15 mouse cellular contexts compared by ENCODE assay signal in the genomic region with DNA sequence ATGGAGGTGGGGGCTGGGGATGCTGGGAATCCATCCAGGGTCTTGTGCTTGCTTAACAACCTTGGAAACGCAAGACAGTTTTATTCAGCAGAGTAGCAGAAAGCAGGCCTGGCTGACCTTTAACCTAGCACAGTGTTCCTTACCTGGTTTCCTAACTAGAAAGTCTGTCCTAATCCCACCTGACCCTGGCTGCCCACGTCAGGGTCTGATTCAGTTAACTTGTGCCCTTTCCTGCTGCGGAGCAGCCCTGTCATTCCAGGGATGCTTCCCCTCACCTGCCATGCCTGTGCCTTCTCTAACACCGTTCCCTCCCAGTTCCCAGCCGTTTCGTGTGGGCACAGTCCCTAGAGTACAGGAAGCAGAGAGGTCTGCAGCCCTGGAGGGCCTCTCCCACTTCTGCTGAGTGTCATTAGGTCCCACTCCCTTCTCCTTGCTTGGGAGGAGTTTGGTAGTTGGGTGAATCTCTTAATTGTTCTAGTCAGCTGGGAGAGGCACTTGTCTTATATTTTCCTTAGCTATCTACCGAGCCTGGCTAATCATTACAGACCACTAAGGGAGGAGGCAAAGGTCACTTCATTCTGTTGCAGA.
DNase-seq lines count a peak whose midpoint lies in the region; ATAC-seq and TF ChIP-seq lines count a peak whose summit lies in the region.
"Had no signal": no experiment of that assay in that cellular context is flagged by ENCODE, and none has a peak within 500 bp of the region (broad histone marks: within the 10 kb centered on the region; RNA-seq: fewer than 3 reads in every experiment).

No protein-coding gene starts in this region.

- intact Hi-C loops in heart, adult 2 months (cut with DNase I), result no loop called here

- no peak for TF ChIP-seq CTCF in heart, adult 2 months (IDR thresholded peaks at IDR 0.05)
- TF ChIP-seq CTCF in spleen, adult 2 months (IDR thresholded peaks at IDR 0.05; ENCODE audit: extremely low read depth, insufficient read depth, insufficient read length, insufficient replicate concordance), result no peak

- H3K27ac ChIP-seq in heart, adult 2 months, result no peak overlapping the region
- H3K27ac ChIP-seq in heart, embryonic 10.5 days, result no peak overlapping the region
- peak overlapping the region; percentile 65 for H3K27ac ChIP-seq in spleen, adult 2 months (ENCODE audit: insufficient read depth, low read length)
- H3K27ac ChIP-seq in liver, embryonic 12.5 days, result no peak overlapping the region
- H3K27ac ChIP-seq in forebrain, embryonic 16.5 days (ENCODE audit: low read length), result no peak overlapping the region
- H3K27ac ChIP-seq: forebrain, embryonic 10.5 days; limb, embryonic 10.5 days; midbrain, embryonic 10.5 days had no signal

- peaks cover 27% of the 10 kb centered on the region for H3K4me1 ChIP-seq in heart, adult 2 months (ENCODE audit: control insufficient read depth, insufficient read depth, low read length)
- H3K4me1 ChIP-seq in heart, embryonic 10.5 days, result peaks cover 62% of the 10 kb centered on the region
- H3K4me1 ChIP-seq in spleen, adult 2 months (ENCODE audit: control insufficient read depth, insufficient read depth, insufficient read length), result peaks cover 21% of the 10 kb centered on the region; the same call in 1 of the 2 replicates
- peaks cover 66% of the 10 kb centered on the region for H3K4me1 ChIP-seq in liver, embryonic 12.5 days
- H3K4me1 ChIP-seq in forebrain, embryonic 16.5 days (replicated peaks; ENCODE audit: control insufficient read depth, insufficient read depth, low read length), result peaks cover 22% of the 10 kb centered on the region

- no peak for TF ChIP-seq EP300 in heart, adult 2 months (IDR thresholded peaks at IDR 0.05; ENCODE audit: insufficient read depth, low read depth, low read length)

- TF ChIP-seq POLR2A in heart, adult 2 months (IDR thresholded peaks at IDR 0.05; ENCODE audit: insufficient read depth, low read depth, low read length), result no peak
- TF ChIP-seq POLR2A in spleen, adult 2 months (IDR thresholded peaks at IDR 0.05; ENCODE audit: low read depth, low read length), result no peak

- H3K9me3 ChIP-seq in heart, embryonic 10.5 days, result no peaks in the 10 kb centered on the region
- H3K9me3 ChIP-seq in liver, embryonic 12.5 days (replicated peaks), result no peaks in the 10 kb centered on the region
- H3K9me3 ChIP-seq in forebrain, embryonic 16.5 days (ENCODE audit: control insufficient read depth, low read length), result no peaks in the 10 kb centered on the region
- H3K9me3 ChIP-seq: forebrain, embryonic 10.5 days; limb, embryonic 10.5 days; midbrain, embryonic 10.5 days had no signal

- no peaks in the 10 kb centered on the region for H3K27me3 ChIP-seq in heart, adult 2 months (ENCODE audit: control insufficient read depth, insufficient read depth, low read length)
- H3K27me3 ChIP-seq in heart, embryonic 10.5 days (ENCODE audit: insufficient read depth, poor library complexity, severe bottlenecking), result no peaks in the 10 kb centered on the region
- no peaks in the 10 kb centered on the region for H3K27me3 ChIP-seq in spleen, adult 2 months (ENCODE audit: control insufficient read depth, insufficient read depth, low read length)
- no peaks in the 10 kb centered on the region for H3K27me3 ChIP-seq in liver, embryonic 12.5 days (replicated peaks)
- H3K27me3 ChIP-seq in forebrain, embryonic 16.5 days (replicated peaks; ENCODE audit: control insufficient read depth, insufficient read depth, low read length), result no peaks in the 10 kb centered on the region

- ATAC-seq in liver, embryonic 12.5 days, result no peak
- no peak for ATAC-seq in CD4-positive, CD25-positive, alpha-beta regulatory T cell, adult 4 months
- ATAC-seq in forebrain, embryonic 16.5 days, result no peak

- peaks cover 24% of the 10 kb centered on the region for H3K36me3 ChIP-seq in heart, adult 2 months (ENCODE audit: control insufficient read depth, insufficient read depth, low read length)
- peaks cover 29% of the 10 kb centered on the region for H3K36me3 ChIP-seq in heart, embryonic 10.5 days
- peaks cover 9% of the 10 kb centered on the region for H3K36me3 ChIP-seq in spleen, adult 2 months (ENCODE audit: control insufficient read depth, insufficient read depth, low read length)
- H3K36me3 ChIP-seq in liver, embryonic 12.5 days, result peaks cover 17% of the 10 kb centered on the region
- no peaks in the 10 kb centered on the region for H3K36me3 ChIP-seq in forebrain, embryonic 16.5 days (ENCODE audit: control insufficient read depth, insufficient read depth)

- no peak overlapping the region for H3K4me3 ChIP-seq in heart, adult 2 months
- no peak overlapping the region for H3K4me3 ChIP-seq in heart, embryonic 10.5 days
- no peak overlapping the region for H3K4me3 ChIP-seq in spleen, adult 2 months (ENCODE audit: extremely low read depth, insufficient read depth, insufficient read length)
- H3K4me3 ChIP-seq in liver, embryonic 12.5 days, result no peak overlapping the region
- H3K4me3 ChIP-seq in forebrain, embryonic 16.5 days (replicated peaks; ENCODE audit: low read length), result no peak overlapping the region
- H3K4me3 ChIP-seq: forebrain, embryonic 10.5 days; limb, embryonic 10.5 days; midbrain, embryonic 10.5 days had no signal

- DNase-seq in heart, adult 2 months, result no peak
- DNase-seq in heart, embryonic 10.5 days (ENCODE audit: low spot score), result no peak
- DNase-seq in spleen, adult 2 months (ENCODE audit: low read depth in 1 of 2, low spot score in 2 of 2), result no peak
- no peak for DNase-seq in spleen, postnatal 36 days (ENCODE audit: low spot score in 2 of 2)
- DNase-seq in urinary bladder, adult 18-20 months (ENCODE audit: low spot score in 2 of 2), result no peak
- DNase-seq: adrenal gland, postnatal 14 days; cerebellum, adult 11-12 months; gastrocnemius, postnatal 14 days; heart, postnatal 14 days had no signal

- 54% methylated on average over 7 of the region's 7 CpGs for WGBS in heart, adult 2 months
- 61% methylated on average over 7 of the region's 7 CpGs for WGBS in heart, embryonic 10.5 days
- WGBS in spleen, adult 2 months, result 52% methylated on average over 7 of the region's 7 CpGs
- 56% methylated on average over 7 of the region's 7 CpGs for WGBS in liver, embryonic 12.5 days (ENCODE audit: insufficient replicate concordance)
- 80% methylated on average over 7 of the region's 7 CpGs for WGBS in forebrain, embryonic 16.5 days

- H3K4me2 ChIP-seq in liver, embryonic 12.5 days, result peak overlapping the region; percentile 40
- no peak overlapping the region for H3K4me2 ChIP-seq in forebrain, embryonic 16.5 days (ENCODE audit: low read length)

- peak overlapping the region; percentile 48 for H3K9ac ChIP-seq in heart, adult 2 months (ENCODE audit: low read depth, low read length)
- 0 out of 2 replicates have a peak overlapping the region, but pooled peaks have one; percentile 5 for H3K9ac ChIP-seq in liver, embryonic 12.5 days
- H3K9ac ChIP-seq in forebrain, embryonic 16.5 days (replicated peaks; ENCODE audit: low read depth, low read length), result no peak overlapping the region

- peaks cover 11% of the 10 kb centered on the region for H3K79me2 ChIP-seq in heart, adult 2 months (replicated peaks; ENCODE audit: control insufficient read depth, insufficient read depth, low read length)
